Mouse (Mus musculus) heart, postnatal 0 days (tissue): Measurements from ENCODE around the gene Serpina9.

Experiments used
- CTCF ChIP-seq: IDR thresholded peaks from 2 replicates; pipeline ENCODE4 v1.5.1; 2016; ENCODE audit warnings: antibody characterized with exemption, control low read depth, low read depth
- EP300 ChIP-seq: IDR thresholded peaks from 2 replicates; pipeline ENCODE4 v1.6.1; 2016; ENCODE audit warnings: antibody characterized with exemption, low read depth

- TF ChIP-seq CTCF (no peak), EP300 (no peak)
Measured at GRCm38 (mm10) chr12:104045713-104046112, 32.2 kb upstream of the Serpina9 start.
